Mouse (Mus musculus) megakaryocyte, adult 5-6 weeks (primary cell): ENCODE data around the gene Kpna2. TPM values are rescaled to one million over a fixed set of nuclear protein-coding genes. Genes with fewer than 3 reads are reported as not detected.

ENCODE experiments used
- total RNA-seq, 2 experiments: library from RNA; stranded (forward) in 1 of 2; stranded (reverse) in 1 of 2; fragments of 153-499, 151-499 nt in 1 of 2; fragments of 221-1000, 200-1000 nt in 1 of 2; gene quantifications; 2 replicates each; pipeline versions ENCODE4 v1.2.3 to v1.2.4; 2015 to 2017

Gene Kpna2
- total RNA-seq, 2 experiments from 2014 or later: 286 to 377 TPM

Other genes starting within 250 kb of the Kpna2 start
- gene Pecam1, start 248.9 kb downstream of the Kpna2 start, total RNA-seq (2015): 25.0 and 26.2 TPM in 2 replicates
- gene Pecam1, start 248.9 kb downstream of the Kpna2 start, total RNA-seq (2017): 22.6 and 24.4 TPM in 2 replicates
- gene Milr1, start 248.3 kb downstream of the Kpna2 start, total RNA-seq (2015): 195 and 212 TPM in 2 replicates
- 204 and 237 TPM in 2 replicates for gene Milr1, start 248.3 kb downstream of the Kpna2 start, total RNA-seq (2017)
- 11.6 and 13.3 TPM in 2 replicates for gene Polg2, start 220.0 kb downstream of the Kpna2 start, total RNA-seq (2015)
- gene Polg2, start 220.0 kb downstream of the Kpna2 start, total RNA-seq (2017): 7.8 and 11.1 TPM in 2 replicates
- 755 and 789 TPM in 2 replicates for gene Ddx5, start 210.4 kb downstream of the Kpna2 start, total RNA-seq (2015)
- 996 and 1,155 TPM in 2 replicates for gene Ddx5, start 210.4 kb downstream of the Kpna2 start, total RNA-seq (2017)
- gene Cep95, start 210.3 kb downstream of the Kpna2 start, total RNA-seq (2015): 15.8 and 16.5 TPM in 2 replicates
- gene Cep95, start 210.3 kb downstream of the Kpna2 start, total RNA-seq (2017): 12.2 and 18.6 TPM in 2 replicates
- gene Smurf2, start 78.8 kb downstream of the Kpna2 start, total RNA-seq (2015): 27.0 and 28.6 TPM in 2 replicates
- 34.1 and 38.5 TPM in 2 replicates for gene Smurf2, start 78.8 kb downstream of the Kpna2 start, total RNA-seq (2017)
- 0.87 and 0.93 TPM in 2 replicates for gene 1810010H24Rik, start 26.1 kb upstream of the Kpna2 start, total RNA-seq (2015)
- 0.15 and 0.41 TPM in 2 replicates for gene 1810010H24Rik, start 26.1 kb upstream of the Kpna2 start, total RNA-seq (2017)
- 45.6 and 50.8 TPM in 2 replicates for gene Bptf, start 132.6 kb upstream of the Kpna2 start, total RNA-seq (2015)
- gene Bptf, start 132.6 kb upstream of the Kpna2 start, total RNA-seq (2017): 35.9 and 43.4 TPM in 2 replicates
- 28.9 and 31.7 TPM in 2 replicates for gene Nol11, start 189.8 kb upstream of the Kpna2 start, total RNA-seq (2015)
- gene Nol11, start 189.8 kb upstream of the Kpna2 start, total RNA-seq (2017): 25.4 and 31.8 TPM in 2 replicates